Mouse (Mus musculus): Measurements from ENCODE around the gene Acsbg1. TPM values are rescaled to one million over a fixed set of nuclear protein-coding genes. Genes with fewer than 3 reads are reported as not detected.

Acsbg1 gene
- polyA plus RNA-seq, 1 experiment from 2014 or later = 0.20 TPM

DNA sequence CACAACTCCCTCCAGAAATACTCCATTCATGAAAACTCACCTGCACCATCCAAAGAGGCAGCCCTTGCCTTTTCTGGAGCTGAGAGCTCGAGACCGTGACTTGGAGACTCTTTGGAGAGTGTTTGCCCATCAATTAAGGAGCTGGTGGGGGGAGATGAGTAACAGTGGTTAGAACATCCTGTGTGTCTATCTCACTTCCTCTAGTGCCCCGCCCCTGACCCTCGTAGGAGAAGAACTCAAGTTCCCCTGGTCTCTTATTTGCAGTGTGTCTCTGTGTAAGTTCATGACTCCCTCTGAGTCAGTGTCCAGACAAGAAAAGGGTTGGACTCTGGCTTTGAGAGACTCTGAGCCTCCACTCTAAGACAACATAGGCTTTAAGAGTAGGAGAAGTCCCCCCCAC is 19.1 kb downstream of the Acsbg1 start:
- Histone ChIP-seq H3K27me3 (replicated peaks) (0 out of 2 replicates have a peak, but pooled peaks cover 3% of the 10 kb centered on the region), H3K9ac (no peak overlapping the region), H3K27ac (ENCODE audit: poor library complexity, severe bottlenecking) (no peak overlapping the region), H3K4me1 (replicated peaks) (0 out of 2 replicates have a peak, but pooled peaks cover 4% of the 10 kb centered on the region), H3K9me3 (replicated peaks) (no peaks in the 10 kb centered on the region), H3K4me2 (no peak overlapping the region), H3K4me3 (no peak overlapping the region), H3K36me3 (no peaks in the 10 kb centered on the region)
- WGBS = 70% methylated on average over 4 of the region's 4 CpGs
- no peak for ATAC-seq (ENCODE audit: insufficient number of reproducible peaks, low FRiP score)

DNA sequence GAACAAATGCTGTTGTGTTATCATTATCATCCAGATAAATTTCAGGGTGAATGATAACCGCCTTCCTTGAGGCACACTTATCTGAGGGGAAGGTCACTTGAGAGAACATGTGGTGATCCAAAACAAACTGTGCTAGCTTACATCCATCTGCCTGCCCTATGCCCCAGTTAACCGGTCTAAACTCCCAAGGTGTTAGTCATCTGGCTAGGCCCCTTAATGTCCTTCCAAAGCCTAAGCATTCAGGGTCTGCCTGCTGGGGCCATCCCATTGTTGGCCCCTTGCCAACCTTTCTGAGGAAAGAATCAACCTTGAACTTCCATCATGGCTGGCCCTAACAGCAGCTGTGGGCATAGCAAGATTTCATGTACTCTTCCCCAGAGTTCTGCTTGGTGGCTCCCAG is 19.5 kb downstream of the Acsbg1 start:
- H3K27ac ChIP-seq (ENCODE audit: poor library complexity, severe bottlenecking) = no peak overlapping the region
- H3K27me3 ChIP-seq (replicated peaks) = 0 out of 2 replicates have a peak, but pooled peaks cover 3% of the 10 kb centered on the region
- 66% methylated on average over 2 of the region's 2 CpGs for WGBS
- no peak overlapping the region for H3K4me3 ChIP-seq
- H3K9me3 ChIP-seq (replicated peaks) = no peaks in the 10 kb centered on the region
- no peak for ATAC-seq (ENCODE audit: insufficient number of reproducible peaks, low FRiP score)
- 0 out of 2 replicates have a peak, but pooled peaks cover 4% of the 10 kb centered on the region for H3K4me1 ChIP-seq (replicated peaks)
- no peak overlapping the region for H3K9ac ChIP-seq
- no peak overlapping the region for H3K4me2 ChIP-seq
- H3K36me3 ChIP-seq = no peaks in the 10 kb centered on the region

DNA sequence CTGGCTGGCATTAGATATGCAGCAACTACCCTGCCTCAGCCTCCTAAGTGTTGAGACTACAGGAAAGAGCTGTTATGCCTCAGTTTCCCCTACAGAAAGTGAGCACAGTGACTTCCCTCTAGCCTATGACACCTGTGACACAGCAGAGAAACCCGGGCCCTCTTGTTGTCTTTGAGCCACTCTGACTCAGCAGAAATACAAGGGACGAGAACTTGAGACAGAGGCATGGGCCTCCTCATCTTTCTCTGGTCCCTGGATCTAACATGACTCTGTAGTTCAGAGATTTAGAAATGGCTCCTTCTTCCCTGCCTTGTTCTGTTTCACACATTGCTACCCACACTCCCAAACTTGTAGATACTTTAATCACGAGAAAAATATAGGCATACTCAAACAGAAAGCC is 20.1 kb downstream of the Acsbg1 start:
- H3K9me3 ChIP-seq (replicated peaks) = no peaks in the 10 kb centered on the region
- H3K27me3 ChIP-seq (replicated peaks) = no peaks in the 10 kb centered on the region
- no peaks in the 10 kb centered on the region for H3K36me3 ChIP-seq
- no peak overlapping the region for H3K27ac ChIP-seq (ENCODE audit: poor library complexity, severe bottlenecking)
- H3K4me1 ChIP-seq (replicated peaks) = 0 out of 2 replicates have a peak, but pooled peaks cover 4% of the 10 kb centered on the region
- 58% methylated on average over 3 of the region's 3 CpGs for WGBS
- no peak for ATAC-seq (ENCODE audit: insufficient number of reproducible peaks, low FRiP score)
- no peak overlapping the region for H3K4me3 ChIP-seq
- no peak overlapping the region for H3K4me2 ChIP-seq
- no peak overlapping the region for H3K9ac ChIP-seq

DNA sequence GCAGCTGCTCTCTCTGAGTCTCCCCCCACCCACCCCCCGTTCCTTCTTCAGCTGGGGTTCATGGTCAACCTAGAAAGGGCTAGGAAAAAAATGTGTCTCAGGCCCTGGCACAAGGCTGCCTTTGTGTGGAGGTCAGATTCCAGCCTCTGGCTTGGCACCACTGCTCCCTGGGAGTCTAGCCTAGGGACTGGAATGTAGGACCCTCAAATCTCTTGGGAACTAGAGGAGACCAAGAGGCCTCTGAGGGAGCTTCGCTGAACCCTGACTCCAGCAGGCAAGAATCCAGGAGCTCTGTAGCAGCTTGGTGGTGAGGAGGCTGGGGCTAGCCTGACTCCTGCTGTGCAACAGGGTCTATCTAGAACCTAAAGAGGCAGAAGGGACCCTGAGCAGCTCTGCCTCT is 22.5 kb downstream of the Acsbg1 start:
- H3K9ac ChIP-seq = no peak overlapping the region
- no peaks in the 10 kb centered on the region for H3K36me3 ChIP-seq
- H3K4me1 ChIP-seq (replicated peaks) = peaks cover 7% of the 10 kb centered on the region; the same call in 1 of the 2 replicates
- H3K4me3 ChIP-seq = no peak overlapping the region
- no peaks in the 10 kb centered on the region for H3K9me3 ChIP-seq (replicated peaks)
- no peak for ATAC-seq (ENCODE audit: insufficient number of reproducible peaks, low FRiP score)
- no peaks in the 10 kb centered on the region for H3K27me3 ChIP-seq (replicated peaks)
- H3K27ac ChIP-seq (ENCODE audit: poor library complexity, severe bottlenecking) = no peak overlapping the region
- WGBS = 47% methylated on average over 2 of the region's 2 CpGs
- no peak overlapping the region for H3K4me2 ChIP-seq

DNA sequence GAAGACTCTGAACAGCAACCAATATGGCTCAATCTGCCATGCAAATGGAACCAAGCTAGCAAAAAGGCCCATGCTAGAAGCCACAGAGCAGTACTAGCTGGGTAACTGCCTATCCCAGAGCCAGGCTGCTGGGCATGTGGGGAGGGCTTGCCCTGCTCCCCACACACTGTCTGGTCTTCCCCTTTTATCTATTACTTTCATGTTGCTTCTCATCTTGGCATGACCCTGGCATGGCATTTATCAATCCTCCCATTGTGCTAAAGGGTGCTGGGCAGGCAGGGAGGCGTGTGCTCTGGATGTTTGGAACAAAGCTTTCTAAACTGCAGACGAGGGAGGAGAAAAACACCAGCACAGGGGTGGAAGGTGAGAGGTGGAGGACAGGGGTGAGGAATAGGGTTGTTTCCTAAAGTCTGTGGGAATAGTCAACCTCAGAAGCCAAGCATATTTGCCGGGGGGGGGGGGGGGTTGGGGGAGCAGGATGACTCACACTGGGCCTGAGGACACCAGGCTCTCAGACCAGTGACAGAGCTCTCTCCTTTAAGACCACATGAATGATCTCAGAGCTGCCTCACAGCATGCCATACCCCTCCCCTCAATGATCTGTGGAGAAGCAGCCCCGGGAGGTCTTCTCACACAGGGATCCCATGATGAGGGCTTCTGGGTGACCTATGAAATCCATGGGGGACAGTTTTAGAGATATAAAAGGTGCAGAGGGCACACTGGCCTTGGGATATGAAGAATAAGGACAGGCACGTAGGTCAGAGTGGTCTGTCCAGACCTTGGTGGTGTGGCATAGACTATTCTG is 24.0 kb downstream of the Acsbg1 start:
- Histone ChIP-seq H3K4me3 (no peak overlapping the region), H3K9me3 (replicated peaks) (no peaks in the 10 kb centered on the region), H3K27me3 (replicated peaks) (no peaks in the 10 kb centered on the region), H3K36me3 (no peaks in the 10 kb centered on the region), H3K27ac (ENCODE audit: poor library complexity, severe bottlenecking) (no peak overlapping the region), H3K4me2 (no peak overlapping the region), H3K9ac (no peak overlapping the region), H3K4me1 (replicated peaks) (peaks cover 12% of the 10 kb centered on the region)
- 49% methylated on average over 5 of the region's 5 CpGs for WGBS
- no peak for ATAC-seq (ENCODE audit: insufficient number of reproducible peaks, low FRiP score)

DNA sequence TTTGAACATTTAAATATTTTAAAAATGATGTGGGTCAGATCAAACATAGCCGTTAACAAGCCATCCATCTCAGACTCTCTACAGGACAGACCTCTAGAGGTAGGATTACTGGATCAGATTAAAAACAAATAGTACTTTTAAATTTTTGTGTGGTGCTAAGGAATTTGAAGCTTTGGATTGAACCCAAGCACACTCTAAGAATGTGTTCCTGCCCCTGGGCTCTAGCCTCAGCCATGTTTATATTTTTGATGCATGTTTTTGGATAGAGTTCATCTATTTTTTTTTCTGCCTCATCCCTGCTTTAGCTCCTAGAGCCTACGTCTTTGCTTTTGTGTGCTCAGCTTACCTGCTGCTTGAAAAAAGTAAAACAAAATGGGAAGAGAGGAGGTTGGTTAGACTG is 28.3 kb downstream of the Acsbg1 start:
- Histone ChIP-seq H3K36me3 (no peaks in the 10 kb centered on the region), H3K4me3 (no peak overlapping the region), H3K4me2 (peak overlapping the region; percentile 60), H3K4me1 (replicated peaks) (peaks cover 8% of the 10 kb centered on the region), H3K9ac (no peak overlapping the region), H3K9me3 (replicated peaks) (no peaks in the 10 kb centered on the region), H3K27me3 (replicated peaks) (no peaks in the 10 kb centered on the region), H3K27ac (ENCODE audit: poor library complexity, severe bottlenecking) (no peak overlapping the region)
- no peak for ATAC-seq (ENCODE audit: insufficient number of reproducible peaks, low FRiP score)
- 74% methylated on average over 2 of the region's 2 CpGs for WGBS

DNA sequence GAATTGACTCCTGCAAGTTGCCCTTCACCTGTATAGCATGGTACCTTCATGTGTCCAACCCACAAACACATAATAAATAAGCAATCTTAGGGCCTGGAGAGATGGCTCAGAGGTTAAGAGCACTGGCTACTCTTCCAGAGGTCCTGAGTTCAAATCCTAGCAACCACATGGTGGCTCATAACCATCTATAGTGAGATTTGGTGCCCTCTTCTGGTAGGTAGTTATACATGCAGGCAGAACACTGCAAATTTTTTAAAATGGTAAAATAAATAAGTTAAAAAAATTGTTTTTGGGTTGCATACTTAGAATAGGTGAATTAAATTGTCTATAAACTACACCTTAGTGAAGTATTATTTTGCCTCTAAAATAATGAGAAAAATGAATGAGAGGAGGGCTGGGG is 30.8 kb downstream of the Acsbg1 start:
- Histone ChIP-seq H3K27ac (ENCODE audit: poor library complexity, severe bottlenecking) (no peak overlapping the region), H3K4me1 (replicated peaks) (peaks cover 8% of the 10 kb centered on the region), H3K36me3 (no peaks in the 10 kb centered on the region), H3K9ac (no peak overlapping the region), H3K4me2 (no peak overlapping the region), H3K9me3 (replicated peaks) (no peaks in the 10 kb centered on the region), H3K27me3 (replicated peaks) (no peaks in the 10 kb centered on the region), H3K4me3 (no peak overlapping the region)
- no peak for ATAC-seq (ENCODE audit: insufficient number of reproducible peaks, low FRiP score)

DNA sequence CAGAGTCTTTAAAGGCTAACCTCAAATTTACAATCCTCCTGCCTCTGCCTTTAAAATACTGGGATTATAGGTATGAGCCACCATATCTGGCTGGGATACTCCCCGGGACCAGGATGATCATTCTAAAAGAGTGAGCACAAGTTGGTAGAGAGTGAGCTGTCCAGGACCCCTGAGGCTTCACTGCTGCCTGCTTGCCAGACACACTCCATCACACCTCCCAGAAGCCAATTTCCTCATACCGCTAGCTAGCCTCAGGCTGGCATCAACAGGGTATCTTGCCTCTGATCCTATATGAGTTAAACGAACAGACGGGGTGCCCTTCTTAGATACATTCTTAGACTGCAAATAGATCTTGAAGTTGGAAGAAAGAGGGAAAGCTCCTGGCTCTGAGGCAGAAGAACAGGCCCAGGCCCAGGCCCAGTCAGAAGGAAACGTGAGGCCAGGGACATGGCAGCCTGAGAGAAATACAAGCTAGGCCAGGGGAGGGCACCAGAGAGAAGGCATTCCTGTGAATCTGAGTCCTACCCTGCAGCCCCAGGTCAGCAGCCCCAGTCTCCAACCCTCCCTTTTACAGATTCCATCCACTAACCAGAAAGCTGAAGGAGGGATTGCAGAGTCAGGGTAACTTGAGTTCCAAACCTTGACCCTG is 31.9 kb downstream of the Acsbg1 start:
- Histone ChIP-seq H3K4me2 (no peak overlapping the region), H3K9ac (no peak overlapping the region), H3K9me3 (replicated peaks) (no peaks in the 10 kb centered on the region), H3K36me3 (no peaks in the 10 kb centered on the region), H3K27me3 (replicated peaks) (no peaks in the 10 kb centered on the region), H3K27ac (ENCODE audit: poor library complexity, severe bottlenecking) (no peak overlapping the region), H3K4me3 (no peak overlapping the region), H3K4me1 (replicated peaks) (peaks cover 8% of the 10 kb centered on the region)
- WGBS = 70% methylated on average over 5 of the region's 5 CpGs
- no peak for ATAC-seq (ENCODE audit: insufficient number of reproducible peaks, low FRiP score)

DNA sequence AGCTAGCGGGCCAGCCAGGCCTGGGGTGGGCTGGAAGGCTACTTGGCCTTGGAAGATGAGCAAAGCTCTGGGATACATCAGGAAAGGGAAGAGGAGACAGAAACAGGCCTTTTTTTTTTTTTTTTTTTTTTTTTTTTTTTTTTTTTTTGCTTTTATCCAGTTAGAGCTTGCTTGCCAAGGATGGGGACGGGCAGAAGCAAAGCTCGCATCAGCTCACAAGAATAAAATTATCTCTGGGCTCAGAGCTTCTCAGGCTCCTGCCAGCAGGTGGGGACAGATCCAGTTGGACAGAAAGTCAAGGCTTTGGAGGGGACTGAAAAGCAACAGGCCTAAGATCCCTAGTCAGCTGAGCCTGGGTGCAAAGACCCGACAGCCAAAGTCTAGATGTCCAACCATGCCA is 32.9 kb downstream of the Acsbg1 start:
- no peaks in the 10 kb centered on the region for H3K9me3 ChIP-seq (replicated peaks)
- no peak overlapping the region for H3K4me2 ChIP-seq
- no peaks in the 10 kb centered on the region for H3K36me3 ChIP-seq
- H3K4me3 ChIP-seq = no peak overlapping the region
- H3K27ac ChIP-seq (ENCODE audit: poor library complexity, severe bottlenecking) = no peak overlapping the region
- no peaks in the 10 kb centered on the region for H3K27me3 ChIP-seq (replicated peaks)
- no peak for ATAC-seq (ENCODE audit: insufficient number of reproducible peaks, low FRiP score)
- no peak overlapping the region for H3K9ac ChIP-seq
- H3K4me1 ChIP-seq (replicated peaks) = peaks cover under 1% of the 10 kb centered on the region; the same call in 1 of the 2 replicates
- 77% methylated on average over 4 of the region's 4 CpGs for WGBS

DNA sequence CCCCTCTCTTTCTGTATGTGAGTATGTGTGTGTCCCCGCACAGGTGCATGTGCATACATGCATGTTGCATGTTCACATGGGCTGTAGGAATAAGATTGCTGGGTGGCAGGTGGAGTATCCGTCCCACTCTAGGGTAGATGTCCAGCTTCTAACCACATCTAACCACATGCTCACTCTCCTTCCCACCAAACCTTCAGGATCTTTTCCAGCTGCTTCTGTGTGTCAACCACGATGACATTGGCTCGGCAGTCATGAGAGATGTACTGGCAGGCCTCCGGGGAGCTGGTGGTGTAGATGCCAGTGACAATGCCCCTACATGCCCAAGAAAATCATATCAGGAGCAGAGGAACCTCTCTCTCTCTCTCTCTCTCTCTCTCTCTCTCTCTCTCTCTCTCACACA is 34.4 kb downstream of the Acsbg1 start:
- H3K9me3 ChIP-seq (replicated peaks) = no peaks in the 10 kb centered on the region
- no peak overlapping the region for H3K27ac ChIP-seq (ENCODE audit: poor library complexity, severe bottlenecking)
- no peak overlapping the region for H3K4me2 ChIP-seq
- H3K4me1 ChIP-seq (replicated peaks) = no peaks in the 10 kb centered on the region
- WGBS = 83% methylated on average over 5 of the region's 5 CpGs
- no peak overlapping the region for H3K9ac ChIP-seq
- H3K4me3 ChIP-seq = no peak overlapping the region
- no peaks in the 10 kb centered on the region for H3K27me3 ChIP-seq (replicated peaks)
- H3K36me3 ChIP-seq = no peaks in the 10 kb centered on the region
- no peak for ATAC-seq (ENCODE audit: insufficient number of reproducible peaks, low FRiP score)

DNA sequence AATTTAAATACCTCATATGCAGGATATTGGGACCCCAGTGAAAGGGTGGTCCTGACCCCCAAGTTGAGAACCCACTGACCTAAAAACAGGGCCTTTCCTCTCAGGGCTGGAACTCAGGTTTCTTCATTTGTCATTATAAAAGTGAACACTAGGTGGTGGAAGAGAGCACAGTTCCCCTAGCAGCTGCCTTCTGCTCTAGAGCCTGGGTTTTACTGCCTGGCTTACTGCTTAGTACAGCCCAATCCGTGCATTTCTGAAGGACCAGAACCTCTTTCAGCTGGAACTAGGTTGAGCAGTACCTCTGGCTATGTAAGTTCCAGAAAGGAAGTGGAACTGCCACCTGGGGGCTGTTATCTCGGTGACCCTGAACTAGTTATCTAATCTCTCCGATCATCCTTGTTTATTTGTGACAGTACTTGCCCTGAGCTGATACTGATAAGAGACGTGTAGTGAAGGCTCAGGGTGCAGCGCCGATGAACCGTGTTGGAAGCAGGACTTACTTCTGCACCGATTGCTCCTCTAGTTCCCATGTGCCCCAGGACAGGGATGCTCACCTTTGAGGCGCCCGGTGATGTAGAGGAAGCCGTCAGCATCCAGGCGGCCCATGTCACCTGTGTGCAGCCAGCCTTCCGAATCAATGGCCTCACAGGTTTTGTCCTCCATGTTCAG is 47.4 kb downstream of the Acsbg1 start:
- Histone ChIP-seq H3K9me3 (replicated peaks) (no peaks in the 10 kb centered on the region), H3K4me2 (no peak overlapping the region), H3K36me3 (no peaks in the 10 kb centered on the region), H3K9ac (no peak overlapping the region), H3K4me3 (no peak overlapping the region), H3K27ac (ENCODE audit: poor library complexity, severe bottlenecking) (no peak overlapping the region), H3K27me3 (replicated peaks) (no peaks in the 10 kb centered on the region), H3K4me1 (replicated peaks) (peaks cover 2% of the 10 kb centered on the region; the same call in 1 of the 2 replicates)
- no peak for ATAC-seq (ENCODE audit: insufficient number of reproducible peaks, low FRiP score)
- WGBS = 48% methylated on average over 13 of the region's 13 CpGs
